Mouse (Mus musculus): ENCODE results near the gene Spef1. TPM values are rescaled to one million over a fixed set of nuclear protein-coding genes. Genes with fewer than 3 reads are reported as not detected.
A peak's percentile ranks its signal among the peaks of the same experiment; 100 is the strongest.
"Not testable (repeated sequence)": the region's sequence is repeated elsewhere in the genome, so short reads cannot be mapped to it uniquely, and the experiment has no call there.

Gene Spef1
- 4.4 and 10.8 TPM in 2 replicates for polyA plus RNA-seq (2011; ENCODE audit: insufficient read length, low read depth, missing spikeins)

- Histone ChIP-seq H3K4me1 (ENCODE audit: control insufficient read depth, insufficient read depth, low read length) (peaks cover 5% of the 10 kb centered on the region; the same call in 1 of the 2 replicates), H3K4me3 (ENCODE audit: insufficient read depth, low read length) (peak within 1 kb of the TSS; percentile 59), H3K27ac (ENCODE audit: insufficient read depth, low read length) (no peak within 1 kb of the TSS)
- TF ChIP-seq CTCF (IDR thresholded peaks at IDR 0.05; ENCODE audit: borderline replicate concordance, insufficient read depth, low read length) (no peak), POLR2A (IDR thresholded peaks at IDR 0.05; ENCODE audit: low read depth, low read length) (peak; percentile 49; the same call in 1 of the 2 replicates)
Measured at GRCm38 (mm10) chr2:131186771-131187601, at the start of gene Spef1, which contains the start of gene Cdc25b. Gene Spef1 (minus strand): TSS chr2:131187282. Gene Cdc25b (plus strand): TSS chr2:131186949.

- Histone ChIP-seq H3K27ac (ENCODE audit: insufficient read depth, low read length) (no peak overlapping the region), H3K4me3 (ENCODE audit: insufficient read depth, low read length) (peak overlapping the region; percentile 75), H3K4me1 (ENCODE audit: control insufficient read depth, insufficient read depth, low read length) (peaks cover 9% of the 10 kb centered on the region)
- TF ChIP-seq CTCF (IDR thresholded peaks at IDR 0.05; ENCODE audit: borderline replicate concordance, insufficient read depth, low read length) (no peak), POLR2A (IDR thresholded peaks at IDR 0.05; ENCODE audit: low read depth, low read length) (no peak)
Measured at GRCm38 (mm10) chr2:131234970-131235635, 48.0 kb upstream of the Spef1 start.

GRCm38 (mm10) chr2:131234127-131234650 is 47.1 kb upstream of the Spef1 start:
- H3K4me3 ChIP-seq (ENCODE audit: insufficient read depth, low read length): peak overlapping the region; percentile 75
- H3K27ac ChIP-seq (ENCODE audit: insufficient read depth, low read length): no peak overlapping the region
- TF ChIP-seq CTCF (IDR thresholded peaks at IDR 0.05; ENCODE audit: borderline replicate concordance, insufficient read depth, low read length) (no peak), POLR2A (IDR thresholded peaks at IDR 0.05; ENCODE audit: low read depth, low read length) (no peak)
- H3K4me1 ChIP-seq (ENCODE audit: control insufficient read depth, insufficient read depth, low read length): peaks cover 9% of the 10 kb centered on the region

GRCm38 (mm10) chr2:131233307-131234126 is 46.4 kb upstream of the Spef1 start, which contains the start of gene Mavs:
Gene Mavs (plus strand): TSS chr2:131234063.
- peaks cover 9% of the 10 kb centered on the region for H3K4me1 ChIP-seq (ENCODE audit: control insufficient read depth, insufficient read depth, low read length)
- TF ChIP-seq CTCF (IDR thresholded peaks at IDR 0.05; ENCODE audit: borderline replicate concordance, insufficient read depth, low read length) (no peak), POLR2A (IDR thresholded peaks at IDR 0.05; ENCODE audit: low read depth, low read length) (peak; percentile 92)

GRCm38 (mm10) chr2:131232558-131232957 is 45.5 kb upstream of the Spef1 start:
- TF ChIP-seq CTCF (IDR thresholded peaks at IDR 0.05; ENCODE audit: borderline replicate concordance, insufficient read depth, low read length) (no peak), POLR2A (IDR thresholded peaks at IDR 0.05; ENCODE audit: low read depth, low read length) (no peak)
- Histone ChIP-seq H3K4me1 (ENCODE audit: control insufficient read depth, insufficient read depth, low read length) (peaks cover 9% of the 10 kb centered on the region), H3K27ac (ENCODE audit: insufficient read depth, low read length) (no peak overlapping the region), H3K4me3 (ENCODE audit: insufficient read depth, low read length) (no peak overlapping the region)

More at GRCm38 (mm10) chr2:131233307-131234126, 46.4 kb upstream of the Spef1 start, which contains the start of gene Mavs:
- Histone ChIP-seq H3K27ac (ENCODE audit: insufficient read depth, low read length) (no peak within 1 kb of the TSS), H3K4me3 (ENCODE audit: insufficient read depth, low read length) (peak within 1 kb of the TSS; percentile 75)

- H3K27ac ChIP-seq (ENCODE audit: insufficient read depth, low read length): no peak overlapping the region
- H3K4me3 ChIP-seq (ENCODE audit: insufficient read depth, low read length): no peak overlapping the region
- no peaks in the 10 kb centered on the region for H3K4me1 ChIP-seq (ENCODE audit: control insufficient read depth, insufficient read depth, low read length)
- TF ChIP-seq POLR2A (IDR thresholded peaks at IDR 0.05; ENCODE audit: low read depth, low read length) (no peak), CTCF (IDR thresholded peaks at IDR 0.05; ENCODE audit: borderline replicate concordance, insufficient read depth, low read length) (no peak)
Measured at GRCm38 (mm10) chr2:131227243-131227642, 40.2 kb upstream of the Spef1 start.

GRCm38 (mm10) chr2:131226669-131227068 is 39.6 kb upstream of the Spef1 start:
- not testable (repeated sequence) for H3K4me3 ChIP-seq (ENCODE audit: insufficient read depth, low read length); H3K4me1 ChIP-seq (ENCODE audit: control insufficient read depth, insufficient read depth, low read length); H3K27ac ChIP-seq (ENCODE audit: insufficient read depth, low read length)

GRCm38 (mm10) chr2:131225178-131225577 is 38.1 kb upstream of the Spef1 start:
- Histone ChIP-seq H3K4me1 (ENCODE audit: control insufficient read depth, insufficient read depth, low read length) (no peaks in the 10 kb centered on the region), H3K4me3 (ENCODE audit: insufficient read depth, low read length) (no peak overlapping the region), H3K27ac (ENCODE audit: insufficient read depth, low read length) (no peak overlapping the region)
- TF ChIP-seq CTCF (IDR thresholded peaks at IDR 0.05; ENCODE audit: borderline replicate concordance, insufficient read depth, low read length): no peak
- TF ChIP-seq POLR2A (IDR thresholded peaks at IDR 0.05; ENCODE audit: low read depth, low read length): no peak

- H3K4me1 ChIP-seq (ENCODE audit: control insufficient read depth, insufficient read depth, low read length): no peaks in the 10 kb centered on the region
Measured at GRCm38 (mm10) chr2:131223569-131223968, 36.5 kb upstream of the Spef1 start.

More at GRCm38 (mm10) chr2:131223569-131223968, 36.5 kb upstream of the Spef1 start:
- no peak for TF ChIP-seq POLR2A (IDR thresholded peaks at IDR 0.05; ENCODE audit: low read depth, low read length)
- TF ChIP-seq CTCF (IDR thresholded peaks at IDR 0.05; ENCODE audit: borderline replicate concordance, insufficient read depth, low read length): no peak
- H3K27ac ChIP-seq (ENCODE audit: insufficient read depth, low read length): no peak overlapping the region
- H3K4me3 ChIP-seq (ENCODE audit: insufficient read depth, low read length): no peak overlapping the region

All from embryonic fibroblast, embryonic 13.5 days (primary cell).